Mouse (Mus musculus) neural tube, embryonic 11.5 days (tissue): ENCODE data around the gene Mgrn1. TPM values are rescaled to one million over a fixed set of nuclear protein-coding genes. Genes with fewer than 3 reads are reported as not detected.

Experiments
- ATAC-seq: fragments of 200-750 bp; cut with Nextera tagmentation; 2 replicates; pipeline ENCODE4 v1.8.0; 2017; ENCODE audit warnings: moderate number of reproducible peaks, mild to moderate bottlenecking, moderate TSS enrichment, moderate library complexity; ENCODE audit not compliant: insufficient read depth, low FRiP score, low TSS enrichment
- DNase-seq: peaks from one replicate; pipeline ENCODE4 v3.0.0-alpha.2; 2015; ENCODE audit warnings: low spot score
- H3K27ac ChIP-seq: fragments of 300-500 bp; sonication (generic); 2 replicates; pipeline ENCODE4 v1.5.1; 2014; ENCODE audit warnings: low read depth, mild to moderate bottlenecking, low read length
- H3K27me3 ChIP-seq: fragments of 300-500 bp; sonication (generic); 2 replicates; pipeline ENCODE4 v1.6.1; 2014; ENCODE audit warnings: mild to moderate bottlenecking, low read length, mixed read lengths; ENCODE audit not compliant: control insufficient read depth, insufficient read depth
- H3K36me3 ChIP-seq: fragments of 300-500 bp; sonication (generic); 2 replicates; pipeline ENCODE4 v1.6.1; 2014; ENCODE audit warnings: mild to moderate bottlenecking, low read length, moderate library complexity, mixed read lengths; ENCODE audit not compliant: control insufficient read depth, insufficient read depth
- H3K4me1 ChIP-seq: fragments of 300-500 bp; sonication (generic); 2 replicates; pipeline ENCODE4 v1.6.1; 2014; ENCODE audit warnings: low read length, mixed read lengths; ENCODE audit not compliant: control insufficient read depth, insufficient read depth
- H3K4me2 ChIP-seq: fragments of 300-500 bp; sonication (generic); 2 replicates; pipeline ENCODE4 v1.6.1; 2014; ENCODE audit warnings: low read depth, mild to moderate bottlenecking, moderate library complexity
- H3K4me3 ChIP-seq: fragments of 300-500 bp; sonication (generic); 2 replicates; pipeline ENCODE4 v1.5.1; 2014; ENCODE audit warnings: low read depth, low read length
- H3K9ac ChIP-seq: fragments of 300-500 bp; sonication (generic); 2 replicates; pipeline ENCODE4 v1.6.1; 2014; ENCODE audit warnings: mild to moderate bottlenecking, low read length
- H3K9me3 ChIP-seq: fragments of 300-500 bp; sonication (generic); 2 replicates; pipeline ENCODE4 v1.6.1; 2016; ENCODE audit warnings: low read length; ENCODE audit not compliant: control insufficient read depth
- WGBS: fragments of 180-500 bp; shearing (Covaris S2); extraction: QIAGEN DNeasy Blood & Tissue Kit; methylation state at CpG from one replicate; pipeline ENCODE4 v1.1.7; 2014; 5-methylcytosine and 5-hydroxymethylcytosine counted together
- polyA plus RNA-seq: library from polyadenylated mRNA; unstranded; fragments of >200 nt; fragmentation: Nextera tagmentation; extraction: Ambion mirVana; gene quantifications from 2 replicates; pipeline ENCODE4 v1.2.1, GENCODE M21; 2014

The Mgrn1 gene
- polyA plus RNA-seq, 1 experiment from 2014 or later, result 85.5 TPM

- no peak overlapping the region for H3K27ac ChIP-seq
- H3K4me1 ChIP-seq, result no peaks in the 10 kb centered on the region
- WGBS, result 80% methylated on average over 4 of the region's 4 CpGs
- H3K27me3 ChIP-seq, result no peaks in the 10 kb centered on the region
- DNase-seq (peak; percentile 33), ATAC-seq (no peak; the same call in 1 of the 2 replicates)
- no peaks in the 10 kb centered on the region for H3K9me3 ChIP-seq
- H3K9ac ChIP-seq, result no peak overlapping the region
- no peak overlapping the region for H3K4me2 ChIP-seq
- no peak overlapping the region for H3K4me3 ChIP-seq
- H3K36me3 ChIP-seq, result no peaks in the 10 kb centered on the region
Observed at GRCm38 (mm10) chr16:4979755-4980380, 93.8 kb downstream of the Mgrn1 start.

- no peak for ATAC-seq
- 94% methylated on average over 12 of the region's 12 CpGs for WGBS
- Histone ChIP-seq H3K4me1 (no peaks in the 10 kb centered on the region), H3K4me3 (no peak overlapping the region), H3K9me3 (no peaks in the 10 kb centered on the region), H3K36me3 (no peaks in the 10 kb centered on the region), H3K9ac (no peak overlapping the region), H3K27me3 (no peaks in the 10 kb centered on the region), H3K27ac (no peak overlapping the region), H3K4me2 (no peak overlapping the region)
- DNase-seq, result no peak
Observed at GRCm38 (mm10) chr16:4984717-4985116, 98.7 kb downstream of the Mgrn1 start.

Other genes with a start within 250 kb of the Mgrn1 start
- gene Vasn, start 246.3 kb upstream of the Mgrn1 start, polyA plus RNA-seq, result 10.5 and 11.1 TPM in 2 replicates
- gene Dnaja3, start 246.3 kb upstream of the Mgrn1 start, polyA plus RNA-seq, result 54.2 and 56.6 TPM in 2 replicates
- gene Coro7, start 206.5 kb upstream of the Mgrn1 start, polyA plus RNA-seq, result 18.7 and 24.8 TPM in 2 replicates
- 156 and 159 TPM in 2 replicates for gene Nmral1, start 166.9 kb upstream of the Mgrn1 start, polyA plus RNA-seq
- gene Hmox2, start 159.9 kb upstream of the Mgrn1 start, polyA plus RNA-seq, result 91.7 and 103 TPM in 2 replicates
- gene Cdip1, start 96.0 kb upstream of the Mgrn1 start, polyA plus RNA-seq, result 102 and 104 TPM in 2 replicates
- 0.20 and 0.38 TPM in 2 replicates for gene 4930562C15Rik, start 50.8 kb upstream of the Mgrn1 start, polyA plus RNA-seq
- 35.3 and 38.4 TPM in 2 replicates for gene Ubald1, start 5.9 kb upstream of the Mgrn1 start, polyA plus RNA-seq
- 140 and 141 TPM in 2 replicates for gene Nudt16l1, start 52.5 kb downstream of the Mgrn1 start, polyA plus RNA-seq
- gene Anks3, start 78.0 kb downstream of the Mgrn1 start, polyA plus RNA-seq, result 42.4 and 44.9 TPM in 2 replicates
- not detected in 2 replicates for gene Sept12, start 111.6 kb downstream of the Mgrn1 start, polyA plus RNA-seq
- gene Smim22, start 121.0 kb downstream of the Mgrn1 start, polyA plus RNA-seq, result 1.4 TPM in 1 of 2 replicates, not detected in the other
- gene Rogdi, start 127.3 kb downstream of the Mgrn1 start, polyA plus RNA-seq, result 83.0 and 88.0 TPM in 2 replicates
- gene Glyr1, start 163.6 kb downstream of the Mgrn1 start, polyA plus RNA-seq, result 178 and 199 TPM in 2 replicates
- gene Ubn1, start 163.8 kb downstream of the Mgrn1 start, polyA plus RNA-seq, result 22.6 and 24.5 TPM in 2 replicates
- 1.1 TPM in 2 replicates for gene Ppl, start 246.2 kb downstream of the Mgrn1 start, polyA plus RNA-seq